Mouse (Mus musculus): ENCODE measurements around the gene D7Ertd443e. TPM values are rescaled to one million over a fixed set of nuclear protein-coding genes. Genes with fewer than 3 reads are reported as not detected.

D7Ertd443e gene
- polyA plus RNA-seq, 1 experiment from 2014 or later: 0.95 TPM

DNA sequence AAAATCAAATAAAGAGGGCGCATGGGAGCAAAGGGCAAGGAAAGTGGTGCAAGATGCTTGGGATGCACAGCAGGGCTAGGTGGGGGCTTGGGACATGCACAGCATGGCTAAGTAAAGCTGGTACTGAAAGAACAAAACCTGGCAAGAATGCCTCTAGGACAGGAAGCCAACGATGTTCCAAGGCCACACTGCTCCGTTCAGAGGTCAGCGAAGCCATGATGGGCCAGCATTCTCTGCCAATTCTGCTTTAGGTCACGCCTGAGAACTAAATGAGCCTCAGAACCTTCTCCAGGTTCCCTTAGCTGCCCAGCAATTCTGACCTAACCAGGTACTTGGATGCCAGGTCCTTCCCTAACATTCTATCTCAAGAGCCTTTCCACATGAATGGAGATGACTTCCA lies 13.2 kb downstream of the D7Ertd443e start:
- no peaks in the 10 kb centered on the region for H3K27me3 ChIP-seq
- no peak overlapping the region for H3K4me2 ChIP-seq
- no peak overlapping the region for H3K9ac ChIP-seq
- no peaks in the 10 kb centered on the region for H3K36me3 ChIP-seq
- H3K9me3 ChIP-seq: no peaks in the 10 kb centered on the region
- ATAC-seq (ENCODE audit: insufficient number of reproducible peaks, low FRiP score, low TSS enrichment, low read depth): no peak
- H3K4me1 ChIP-seq: peaks cover 4% of the 10 kb centered on the region; the same call in 1 of the 2 replicates
- WGBS: 61% methylated on average over 5 of the region's 5 CpGs
- H3K4me3 ChIP-seq: no peak overlapping the region
- no peak overlapping the region for H3K27ac ChIP-seq

GRCm38 (mm10) chr7:134369241-134369640 lies 16.2 kb downstream of the D7Ertd443e start:
- no peak for ATAC-seq (ENCODE audit: insufficient number of reproducible peaks, low FRiP score, low TSS enrichment, low read depth)
- no peaks in the 10 kb centered on the region for H3K36me3 ChIP-seq
- WGBS: 78% methylated on average over 4 of the region's 4 CpGs
- no peaks in the 10 kb centered on the region for H3K27me3 ChIP-seq
- no peak overlapping the region for H3K27ac ChIP-seq
- H3K4me2 ChIP-seq: no peak overlapping the region
- no peak overlapping the region for H3K4me3 ChIP-seq
- no peaks in the 10 kb centered on the region for H3K9me3 ChIP-seq
- H3K4me1 ChIP-seq: no peaks in the 10 kb centered on the region
- no peak overlapping the region for H3K9ac ChIP-seq

- Histone ChIP-seq H3K4me1 (no peaks in the 10 kb centered on the region), H3K27ac (no peak overlapping the region), H3K36me3 (no peaks in the 10 kb centered on the region), H3K9ac (no peak overlapping the region), H3K4me2 (no peak overlapping the region), H3K9me3 (no peaks in the 10 kb centered on the region), H3K4me3 (no peak overlapping the region), H3K27me3 (no peaks in the 10 kb centered on the region)
- no peak for ATAC-seq (ENCODE audit: insufficient number of reproducible peaks, low FRiP score, low TSS enrichment, low read depth)
- 82% methylated on average over 7 of the region's 7 CpGs for WGBS
Measured at GRCm38 (mm10) chr7:134362257-134362870, 23.1 kb downstream of the D7Ertd443e start.

DNA sequence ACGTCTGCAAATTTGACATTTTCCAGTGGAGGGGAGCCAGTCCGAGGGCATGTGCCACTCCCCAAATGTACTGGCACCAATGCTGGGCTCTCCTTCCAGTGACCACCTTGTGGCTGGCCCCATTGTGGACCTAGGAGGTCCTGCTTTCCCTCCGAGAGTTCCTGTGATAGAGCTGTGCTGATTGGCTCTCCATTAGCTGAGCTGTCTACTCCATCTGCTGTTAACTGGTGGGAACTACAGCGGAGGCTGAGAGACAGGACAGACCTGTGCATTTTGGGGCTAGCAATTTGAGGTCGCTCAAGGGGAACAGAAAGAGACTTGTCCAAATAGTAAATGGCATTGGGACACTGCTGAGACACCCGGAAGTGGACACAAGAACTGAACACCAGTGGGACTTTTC lies 36.6 kb downstream of the D7Ertd443e start:
- Histone ChIP-seq H3K9ac (no peak overlapping the region; the same call in 1 of the 2 replicates), H3K4me3 (no peak overlapping the region), H3K9me3 (no peaks in the 10 kb centered on the region), H3K4me1 (0 out of 2 replicates have a peak, but pooled peaks cover 2% of the 10 kb centered on the region), H3K36me3 (no peaks in the 10 kb centered on the region), H3K4me2 (no peak overlapping the region), H3K27ac (no peak overlapping the region), H3K27me3 (no peaks in the 10 kb centered on the region)
- no peak for ATAC-seq (ENCODE audit: insufficient number of reproducible peaks, low FRiP score, low TSS enrichment, low read depth)
- 35% methylated on average over 6 of the region's 6 CpGs for WGBS

DNA sequence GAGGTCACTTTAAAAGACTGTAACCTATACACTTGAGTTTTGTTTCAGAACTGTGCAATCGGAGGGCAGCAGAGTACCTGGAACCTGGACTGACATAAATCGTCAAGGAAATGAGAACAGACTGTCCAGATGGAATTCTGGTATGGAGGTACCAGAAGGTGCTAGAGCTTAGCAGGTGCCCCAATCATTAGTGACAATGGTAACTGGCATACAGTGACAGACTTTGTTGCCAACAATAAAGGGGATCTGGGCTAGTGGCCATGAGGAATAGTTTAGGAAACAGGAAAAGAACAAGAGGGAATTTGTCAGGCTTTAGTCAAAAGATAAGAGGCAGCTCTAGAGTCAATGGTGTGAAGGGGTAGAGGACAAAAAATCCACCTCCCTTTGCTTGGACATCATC lies 43.3 kb downstream of the D7Ertd443e start:
- Histone ChIP-seq H3K9ac (no peak overlapping the region), H3K27me3 (no peaks in the 10 kb centered on the region), H3K4me1 (no peaks in the 10 kb centered on the region), H3K4me3 (no peak overlapping the region), H3K36me3 (no peaks in the 10 kb centered on the region), H3K9me3 (no peaks in the 10 kb centered on the region), H3K27ac (no peak overlapping the region), H3K4me2 (no peak overlapping the region)
- WGBS: 85% methylated on average over 2 of the region's 2 CpGs
- no peak for ATAC-seq (ENCODE audit: insufficient number of reproducible peaks, low FRiP score, low TSS enrichment, low read depth)

DNA sequence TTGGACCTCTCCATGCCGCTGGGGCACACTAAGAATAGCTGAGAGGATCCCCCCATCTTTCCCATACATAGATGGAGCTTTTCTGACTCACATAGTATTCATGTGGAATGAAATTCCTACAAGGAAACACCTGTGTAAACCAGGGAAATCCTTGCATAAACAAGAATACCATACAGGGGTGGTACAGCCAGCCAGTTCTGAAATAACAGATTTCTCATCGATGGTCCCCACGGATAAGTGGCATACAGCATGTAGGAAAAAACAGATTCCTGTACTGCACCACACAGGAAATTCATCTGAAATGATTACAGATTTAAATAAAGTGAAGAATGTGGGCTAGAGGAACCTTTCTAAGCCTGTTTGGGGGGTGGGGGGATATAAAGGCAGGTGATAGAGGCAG lies 49.5 kb downstream of the D7Ertd443e start:
- Histone ChIP-seq H3K4me1 (no peaks in the 10 kb centered on the region), H3K27me3 (no peaks in the 10 kb centered on the region), H3K4me3 (no peak overlapping the region), H3K4me2 (no peak overlapping the region), H3K9ac (no peak overlapping the region), H3K36me3 (no peaks in the 10 kb centered on the region), H3K27ac (no peak overlapping the region), H3K9me3 (no peaks in the 10 kb centered on the region)
- no peak for ATAC-seq (ENCODE audit: insufficient number of reproducible peaks, low FRiP score, low TSS enrichment, low read depth)
- 73% methylated on average over 3 of the region's 3 CpGs for WGBS

- no peak for ATAC-seq (ENCODE audit: insufficient number of reproducible peaks, low FRiP score, low TSS enrichment, low read depth)
- no peaks in the 10 kb centered on the region for H3K9me3 ChIP-seq
Measured at GRCm38 (mm10) chr7:134320979-134321378, 64.5 kb downstream of the D7Ertd443e start.

GRCm38 (mm10) chr7:134302084-134302483 lies 83.4 kb downstream of the D7Ertd443e start:
- ATAC-seq (ENCODE audit: insufficient number of reproducible peaks, low FRiP score, low TSS enrichment, low read depth): no peak
- no peak overlapping the region for H3K27ac ChIP-seq
- no peaks in the 10 kb centered on the region for H3K9me3 ChIP-seq
- no peak overlapping the region for H3K4me2 ChIP-seq
- no peaks in the 10 kb centered on the region for H3K36me3 ChIP-seq
- no peaks in the 10 kb centered on the region for H3K4me1 ChIP-seq
- WGBS: 80% methylated on average over 3 of the region's 3 CpGs
- H3K4me3 ChIP-seq: no peak overlapping the region
- no peaks in the 10 kb centered on the region for H3K27me3 ChIP-seq
- no peak overlapping the region for H3K9ac ChIP-seq

More at GRCm38 (mm10) chr7:134320979-134321378, 64.5 kb downstream of the D7Ertd443e start:
- Histone ChIP-seq H3K27ac (no peak overlapping the region), H3K4me2 (no peak overlapping the region), H3K9ac (no peak overlapping the region), H3K27me3 (no peaks in the 10 kb centered on the region; the same call in 1 of the 2 replicates), H3K36me3 (no peaks in the 10 kb centered on the region), H3K4me1 (no peaks in the 10 kb centered on the region), H3K4me3 (no peak overlapping the region)
- 45% methylated on average over 10 of the region's 10 CpGs for WGBS

DNA sequence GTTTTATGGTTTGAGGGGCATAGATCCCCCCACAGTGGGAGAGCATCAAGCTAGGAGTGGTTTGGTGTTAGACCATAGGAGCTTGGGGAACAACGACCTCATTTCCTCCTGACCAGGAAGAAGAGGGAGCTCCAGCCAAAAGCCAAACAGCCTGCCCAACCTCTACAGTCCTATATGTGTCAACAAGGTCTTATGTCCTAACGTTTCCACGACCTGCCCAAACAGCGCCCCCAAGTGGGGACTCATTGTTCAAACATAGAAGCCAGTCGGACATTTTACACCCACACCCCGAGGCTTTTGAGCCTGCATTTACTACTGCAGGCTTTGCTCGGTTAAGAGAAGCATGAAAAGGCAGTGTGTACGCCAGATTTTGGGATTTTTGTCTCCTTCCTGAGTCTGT lies 84.2 kb downstream of the D7Ertd443e start:
- H3K4me2 ChIP-seq: no peak overlapping the region

DNA sequence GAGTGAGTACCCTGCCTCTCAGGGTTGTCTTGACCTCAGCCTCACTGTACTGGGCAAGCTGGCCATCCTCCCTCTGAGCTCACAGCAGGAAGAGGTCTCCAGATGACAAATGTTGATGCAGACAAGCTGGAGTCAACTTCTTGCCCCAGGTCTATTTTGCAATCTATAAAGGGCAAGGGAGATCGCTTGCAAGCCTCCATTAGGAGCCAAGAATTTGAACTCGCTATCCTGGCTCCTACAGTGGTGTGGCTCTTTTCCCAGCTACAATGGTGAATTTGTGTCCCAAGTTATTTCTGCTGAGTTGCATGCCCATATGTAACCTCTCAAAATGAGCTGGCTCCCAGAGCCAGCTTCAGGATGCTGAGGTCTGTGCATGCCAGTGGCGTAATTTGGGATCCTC lies 92.7 kb downstream of the D7Ertd443e start:
- H3K36me3 ChIP-seq: no peaks in the 10 kb centered on the region
- no peak overlapping the region for H3K9ac ChIP-seq
- no peak overlapping the region for H3K27ac ChIP-seq
- 74% methylated on average over 3 of the region's 3 CpGs for WGBS
- no peak overlapping the region for H3K4me3 ChIP-seq
- no peaks in the 10 kb centered on the region for H3K9me3 ChIP-seq
- no peaks in the 10 kb centered on the region for H3K27me3 ChIP-seq
- ATAC-seq (ENCODE audit: insufficient number of reproducible peaks, low FRiP score, low TSS enrichment, low read depth): no peak
- H3K4me1 ChIP-seq: peaks cover 27% of the 10 kb centered on the region
- H3K4me2 ChIP-seq: no peak overlapping the region

More for the DNA sequence above, 84.2 kb downstream of the D7Ertd443e start:
- H3K27me3 ChIP-seq: no peaks in the 10 kb centered on the region
- WGBS: 47% methylated on average over 8 of the region's 8 CpGs
- H3K4me1 ChIP-seq: no peaks in the 10 kb centered on the region
- no peak overlapping the region for H3K4me3 ChIP-seq
- ATAC-seq (ENCODE audit: insufficient number of reproducible peaks, low FRiP score, low TSS enrichment, low read depth): no peak
- no peak overlapping the region for H3K27ac ChIP-seq
- H3K9ac ChIP-seq: no peak overlapping the region
- no peaks in the 10 kb centered on the region for H3K36me3 ChIP-seq
- H3K9me3 ChIP-seq: no peaks in the 10 kb centered on the region

- no peak overlapping the region for H3K9ac ChIP-seq
- peaks cover 32% of the 10 kb centered on the region for H3K4me1 ChIP-seq
- H3K36me3 ChIP-seq: no peaks in the 10 kb centered on the region
- no peaks in the 10 kb centered on the region for H3K9me3 ChIP-seq
- H3K4me2 ChIP-seq: no peak overlapping the region
- peak; percentile 68 for ATAC-seq (ENCODE audit: insufficient number of reproducible peaks, low FRiP score, low TSS enrichment, low read depth)
- 6% methylated on average over 7 of the region's 7 CpGs for WGBS
- H3K27ac ChIP-seq: no peak overlapping the region
- no peak overlapping the region for H3K4me3 ChIP-seq
- no peaks in the 10 kb centered on the region for H3K27me3 ChIP-seq
Measured at GRCm38 (mm10) chr7:134289611-134290301, 95.7 kb downstream of the D7Ertd443e start.

GRCm38 (mm10) chr7:134289126-134289525 lies 96.3 kb downstream of the D7Ertd443e start:
- no peak overlapping the region for H3K4me3 ChIP-seq
- no peaks in the 10 kb centered on the region for H3K36me3 ChIP-seq
- no peaks in the 10 kb centered on the region for H3K27me3 ChIP-seq
- ATAC-seq (ENCODE audit: insufficient number of reproducible peaks, low FRiP score, low TSS enrichment, low read depth): no peak
- no peaks in the 10 kb centered on the region for H3K9me3 ChIP-seq
- no peak overlapping the region for H3K9ac ChIP-seq
- no peak overlapping the region for H3K27ac ChIP-seq
- H3K4me2 ChIP-seq: no peak overlapping the region
- H3K4me1 ChIP-seq: peaks cover 32% of the 10 kb centered on the region
- 80% methylated on average over 5 of the region's 5 CpGs for WGBS
